Mouse (Mus musculus): ENCODE measurements around the gene Celf2.
"Not testable (repeated sequence)": the region's sequence is repeated elsewhere in the genome, so short reads cannot be mapped to it uniquely, and the experiment has no call there.

The Celf2 gene

GRCm38 (mm10) chr2:7262668-7263067, 246.7 kb downstream of the Celf2 start:
- not testable (repeated sequence) for DNase-seq (ENCODE audit: low read depth)

DNA sequence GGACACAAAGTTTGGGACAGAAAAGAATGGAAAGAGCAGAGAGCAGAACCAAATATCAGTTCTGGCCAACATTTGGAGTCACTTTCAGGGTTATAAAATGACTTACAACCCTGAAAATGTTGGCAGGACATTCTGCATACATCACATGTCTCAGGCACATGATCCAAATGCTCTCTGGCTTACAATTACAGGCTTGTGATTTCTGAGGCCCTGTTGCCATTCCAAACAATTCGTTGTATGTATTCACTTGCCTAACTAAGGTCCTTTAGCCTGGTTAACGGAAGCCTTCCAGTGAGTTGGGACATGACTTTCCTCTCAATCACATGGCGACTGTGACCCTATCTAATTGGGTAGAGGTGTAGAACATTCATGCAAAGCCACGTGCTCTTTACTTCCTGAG, 249.2 kb downstream of the Celf2 start:
- DNase-seq (ENCODE audit: low read depth), result peak; percentile 72

DNA sequence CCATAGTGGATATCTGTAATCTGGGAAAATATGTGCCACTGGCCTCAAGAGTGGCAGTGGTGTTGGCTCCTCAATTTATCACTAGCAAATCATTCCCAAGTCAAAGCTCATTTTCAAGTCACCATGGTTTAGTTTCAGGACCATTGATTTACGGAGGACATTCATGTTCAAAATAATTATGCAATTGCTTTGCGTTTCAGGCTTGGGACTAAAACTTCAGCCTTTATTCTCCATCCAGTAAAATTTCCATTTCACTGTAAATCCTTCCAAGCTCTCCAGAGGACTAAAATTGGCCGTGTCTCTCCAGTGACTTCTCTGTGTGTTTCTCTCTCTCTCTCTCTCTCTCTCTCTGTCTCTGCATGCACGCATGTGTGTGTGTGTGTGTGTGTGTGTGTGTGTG, 249.7 kb downstream of the Celf2 start:
- DNase-seq (ENCODE audit: low read depth), result no peak

DNA sequence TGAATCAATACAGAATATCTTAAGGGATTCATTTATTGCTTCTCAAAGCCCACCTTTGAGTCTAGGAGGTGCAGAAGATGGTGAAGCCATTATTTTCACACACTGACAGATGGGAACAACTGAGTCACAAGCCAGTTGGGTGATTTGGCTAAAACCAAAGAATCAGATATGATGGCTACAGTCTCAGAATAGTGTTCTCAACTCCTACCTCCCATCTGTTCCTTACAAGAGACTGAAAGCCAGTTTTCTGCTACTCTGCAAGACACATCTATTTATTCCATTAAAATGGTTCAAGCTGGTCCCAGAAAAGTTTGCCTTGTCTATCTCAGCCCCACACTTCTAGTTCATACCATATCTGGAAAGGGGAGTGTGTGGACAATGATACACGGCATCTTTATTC, 253.3 kb downstream of the Celf2 start:
- DNase-seq (ENCODE audit: low read depth), result no peak

GRCm38 (mm10) chr2:7255386-7255785, 254.0 kb downstream of the Celf2 start:
- no peak for DNase-seq (ENCODE audit: low read depth)

DNA sequence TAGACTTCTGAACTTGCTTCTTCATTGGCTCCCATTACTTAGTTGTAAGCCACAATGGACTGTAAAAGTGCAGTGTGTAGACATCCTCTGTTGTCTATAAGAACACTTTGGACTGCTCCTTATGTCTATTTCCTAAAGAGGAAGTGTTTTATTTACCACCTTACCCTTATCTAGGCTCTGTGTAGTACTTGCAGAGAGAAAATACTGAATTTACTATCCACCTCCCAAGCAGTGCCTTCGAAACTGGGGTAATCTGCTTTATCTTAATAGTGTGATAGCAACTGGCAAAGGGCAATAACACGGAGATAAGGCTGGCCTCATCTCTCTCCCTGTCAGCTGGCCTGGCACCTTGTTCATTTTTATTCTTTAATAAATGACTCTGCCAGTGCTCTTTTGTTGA, 259.0 kb downstream of the Celf2 start:
- DNase-seq (ENCODE audit: low read depth), result no peak

GRCm38 (mm10) chr2:7249002-7249401, 260.4 kb downstream of the Celf2 start:
- DNase-seq (ENCODE audit: low read depth), result no peak

DNA sequence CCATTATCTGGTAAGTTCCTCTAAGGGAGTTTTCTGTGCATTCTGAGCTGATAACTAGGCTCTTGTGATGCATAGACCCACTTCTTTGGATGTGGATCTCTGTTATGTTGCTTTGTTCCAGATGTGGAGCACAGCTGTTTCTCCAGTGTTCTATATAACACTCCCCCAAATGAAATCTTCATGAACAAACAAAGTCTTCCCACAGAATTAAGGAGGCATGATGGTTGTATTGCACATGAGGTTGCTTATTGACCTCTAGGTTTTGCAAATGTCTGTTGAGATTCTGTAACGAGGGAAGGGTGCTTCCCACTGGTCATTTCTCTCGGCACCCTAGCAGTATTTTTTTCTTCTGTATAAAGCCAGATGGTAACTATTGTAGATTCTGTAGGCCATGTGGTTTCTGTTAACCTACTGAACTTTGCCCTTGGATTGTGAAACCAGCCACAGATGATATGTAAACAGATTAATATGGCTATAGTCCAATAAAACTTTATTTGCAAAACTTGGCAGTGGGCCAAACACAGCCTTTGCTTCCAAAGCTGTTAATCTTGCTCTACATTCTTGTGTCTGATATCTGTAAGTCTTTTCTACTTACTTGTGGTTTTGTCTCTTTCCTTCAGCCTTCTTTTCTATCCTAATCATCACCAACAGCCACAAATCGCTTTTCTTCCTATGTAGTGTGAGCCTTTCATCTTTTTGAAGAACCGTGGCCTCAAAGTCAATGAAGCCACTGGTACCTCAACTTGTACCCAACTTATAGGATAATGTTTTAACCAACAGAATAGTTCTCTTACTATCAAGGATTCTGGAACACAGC, 263.2 kb downstream of the Celf2 start:
- DNase-seq (ENCODE audit: low read depth), result peak; percentile 31

GRCm38 (mm10) chr2:7242139-7242538, 267.2 kb downstream of the Celf2 start:
- no peak for DNase-seq (ENCODE audit: low read depth)

GRCm38 (mm10) chr2:7241523-7241941, 267.8 kb downstream of the Celf2 start:
- DNase-seq (ENCODE audit: low read depth), result no peak

DNA sequence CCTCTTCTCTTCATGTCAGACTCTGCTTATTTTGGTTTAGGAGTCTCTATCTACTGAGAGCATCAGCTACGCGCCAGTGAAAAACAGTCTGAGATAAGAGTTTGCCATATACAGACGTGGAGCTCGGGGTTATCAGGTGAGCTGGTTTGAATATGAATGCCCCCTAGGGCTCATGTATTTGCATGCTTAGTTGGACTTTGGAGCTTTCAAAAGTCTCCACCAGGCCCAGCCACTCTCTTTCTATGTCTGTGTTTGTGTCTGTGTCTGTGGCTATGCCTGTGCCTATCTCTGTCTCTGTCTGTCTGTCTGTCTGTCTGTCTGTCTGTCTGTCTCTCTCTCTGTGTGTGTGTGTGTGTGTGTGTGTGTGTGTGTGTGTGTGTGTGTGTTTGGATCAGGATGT, 272.1 kb downstream of the Celf2 start:
- no peak for DNase-seq (ENCODE audit: low read depth)

GRCm38 (mm10) chr2:7236452-7236851, 272.9 kb downstream of the Celf2 start:
- DNase-seq (ENCODE audit: low read depth), result no peak

- no peak for DNase-seq (ENCODE audit: low read depth)
Measured at GRCm38 (mm10) chr2:7235059-7235741, 274.2 kb downstream of the Celf2 start.

GRCm38 (mm10) chr2:7234587-7234986, 274.8 kb downstream of the Celf2 start:
- DNase-seq (ENCODE audit: low read depth), result no peak

DNA sequence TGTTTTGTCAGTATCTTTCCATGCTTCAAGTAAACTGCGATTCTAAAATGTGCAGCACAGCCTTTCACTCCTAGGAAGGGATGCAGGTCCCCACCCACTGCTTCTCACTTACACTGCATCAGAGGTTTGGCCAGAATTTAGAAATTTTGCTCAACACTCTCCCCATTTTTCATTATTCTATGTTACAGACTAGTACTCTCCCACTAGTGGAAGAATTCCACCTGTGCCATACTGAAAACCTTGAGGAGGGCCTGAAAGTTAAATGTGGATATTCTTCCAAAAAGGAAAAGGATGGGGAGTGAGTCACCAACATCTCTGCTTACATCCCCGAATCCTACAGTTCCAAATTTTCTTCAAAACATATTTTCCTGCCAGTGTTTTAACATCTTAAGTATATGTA, 276.0 kb downstream of the Celf2 start:
- DNase-seq (ENCODE audit: low read depth), result no peak

DNA sequence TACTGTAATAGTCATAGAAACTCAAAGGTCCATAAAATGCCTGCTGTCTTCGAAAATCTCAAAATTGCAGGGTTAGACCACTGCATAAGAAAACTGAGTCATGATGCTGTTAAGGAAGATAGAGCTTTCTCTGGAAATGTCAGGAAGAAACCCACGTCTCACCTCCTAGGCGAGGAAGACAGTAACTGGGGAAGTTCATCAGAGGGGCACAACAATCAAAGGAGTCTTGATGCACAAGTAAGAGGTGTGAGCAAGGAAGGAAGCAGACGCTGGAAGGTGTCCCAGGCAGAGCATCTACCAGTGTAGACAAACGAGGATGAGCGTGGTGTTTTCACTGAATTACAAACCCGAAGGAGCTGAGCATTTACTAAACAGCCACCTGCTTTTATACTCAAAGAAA, 282.6 kb downstream of the Celf2 start:
- no peak for DNase-seq (ENCODE audit: low read depth)

- DNase-seq (ENCODE audit: low read depth), result no peak
Measured at GRCm38 (mm10) chr2:7224346-7225071, 284.9 kb downstream of the Celf2 start.

- no peak for DNase-seq (ENCODE audit: low read depth)
Measured at GRCm38 (mm10) chr2:7223538-7223937, 285.8 kb downstream of the Celf2 start.

GRCm38 (mm10) chr2:7222886-7223285, 286.5 kb downstream of the Celf2 start:
- no peak for DNase-seq (ENCODE audit: low read depth)

GRCm38 (mm10) chr2:7221856-7222255, 287.5 kb downstream of the Celf2 start:
- no peak for DNase-seq (ENCODE audit: low read depth)

- no peak for DNase-seq (ENCODE audit: low read depth)
Measured at GRCm38 (mm10) chr2:7218101-7218500, 291.3 kb downstream of the Celf2 start.

DNA sequence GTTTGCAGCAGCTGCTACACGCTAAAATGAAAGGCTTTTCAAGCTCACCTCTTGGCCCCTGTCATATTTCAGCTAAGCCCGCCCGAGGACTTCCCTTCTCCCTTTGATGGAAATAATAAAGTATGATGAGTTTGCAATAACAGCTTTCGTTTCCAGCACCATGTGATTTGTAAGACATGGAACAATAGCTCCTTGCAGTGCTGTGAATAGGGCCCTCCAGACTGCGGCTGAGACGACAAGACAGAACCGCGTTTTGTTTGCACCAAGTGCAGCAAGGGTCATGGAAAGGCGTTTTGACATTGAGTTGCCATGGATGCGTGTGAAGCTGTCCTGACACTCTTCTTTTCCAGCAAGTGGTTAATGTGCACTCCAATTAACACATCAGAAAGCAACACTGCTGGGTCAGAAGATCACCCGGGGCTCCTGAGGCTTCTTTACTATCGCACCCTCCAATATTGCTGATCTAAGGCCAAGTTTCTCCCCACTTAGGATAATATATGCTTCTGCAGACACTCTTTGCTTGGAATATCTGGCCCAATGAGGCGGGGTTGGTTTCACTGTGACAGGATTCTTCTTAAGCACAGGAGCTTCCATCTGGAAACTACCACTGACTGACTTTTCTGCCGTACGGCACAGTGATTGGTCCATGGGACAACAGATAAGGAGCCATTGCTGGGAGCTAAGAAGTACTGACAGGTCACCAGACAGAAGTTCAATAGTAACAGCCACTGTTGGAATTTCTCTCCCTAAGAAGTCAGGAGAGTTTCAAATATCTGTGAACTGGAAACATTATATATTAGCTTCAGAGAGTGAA, 301.5 kb downstream of the Celf2 start:
- no peak for DNase-seq (ENCODE audit: low read depth)

Measured in fibroblast of lung, adult 2 months (primary cell).